Mouse (Mus musculus): Measurements from ENCODE around the gene Mthfd1. TPM values are rescaled to one million over a fixed set of nuclear protein-coding genes. Genes with fewer than 3 reads are reported as not detected.

Mthfd1 gene
- polyA plus RNA-seq, 1 experiment, result 20.9 TPM

- no peaks in the 10 kb centered on the region for H3K27me3 ChIP-seq (ENCODE audit: control insufficient read depth, insufficient read depth, low read length)
- WGBS, result 14% methylated on average over 17 of the region's 17 CpGs
- DNase-seq, result peak; percentile 23
- H3K4me3 ChIP-seq (ENCODE audit: control insufficient read depth, insufficient read depth, low read length), result peak overlapping the region; percentile 58
- no peak overlapping the region for H3K27ac ChIP-seq (ENCODE audit: control insufficient read depth, insufficient read depth, low read length)
- H3K36me3 ChIP-seq (ENCODE audit: control insufficient read depth, insufficient read depth, low read length), result no peaks in the 10 kb centered on the region
- peaks cover 11% of the 10 kb centered on the region for H3K4me1 ChIP-seq (replicated peaks; ENCODE audit: control insufficient read depth, insufficient read depth, low read length)
- TF ChIP-seq POLR2A (IDR thresholded peaks at IDR 0.05; ENCODE audit: control insufficient read depth, extremely low read depth, insufficient read depth, low read length, poor library complexity), result no peak
- TF ChIP-seq CTCF (IDR thresholded peaks at IDR 0.05; ENCODE audit: borderline replicate concordance, control insufficient read depth, extremely low read depth, insufficient read depth, low read length, poor library complexity), result no peak
Observed at GRCm38 (mm10) chr12:76256114-76256843, 1.2 kb downstream of the Mthfd1 start.

GRCm38 (mm10) chr12:76260673-76261072, 5.6 kb downstream of the Mthfd1 start:
- no peak for TF ChIP-seq POLR2A (IDR thresholded peaks at IDR 0.05; ENCODE audit: control insufficient read depth, extremely low read depth, insufficient read depth, low read length, poor library complexity)
- TF ChIP-seq CTCF (IDR thresholded peaks at IDR 0.05; ENCODE audit: borderline replicate concordance, control insufficient read depth, extremely low read depth, insufficient read depth, low read length, poor library complexity), result no peak
- Histone ChIP-seq H3K4me3 (ENCODE audit: control insufficient read depth, insufficient read depth, low read length) (no peak overlapping the region), H3K36me3 (ENCODE audit: control insufficient read depth, insufficient read depth, low read length) (no peaks in the 10 kb centered on the region), H3K27ac (ENCODE audit: control insufficient read depth, insufficient read depth, low read length) (no peak overlapping the region), H3K27me3 (ENCODE audit: control insufficient read depth, insufficient read depth, low read length) (no peaks in the 10 kb centered on the region), H3K4me1 (replicated peaks; ENCODE audit: control insufficient read depth, insufficient read depth, low read length) (peaks cover 7% of the 10 kb centered on the region)
- DNase-seq, result no peak
- WGBS, result 95% methylated on average over 3 of the region's 3 CpGs

GRCm38 (mm10) chr12:76261556-76261955, 6.5 kb downstream of the Mthfd1 start:
- Histone ChIP-seq H3K27me3 (ENCODE audit: control insufficient read depth, insufficient read depth, low read length) (no peaks in the 10 kb centered on the region), H3K27ac (ENCODE audit: control insufficient read depth, insufficient read depth, low read length) (no peak overlapping the region), H3K36me3 (ENCODE audit: control insufficient read depth, insufficient read depth, low read length) (no peaks in the 10 kb centered on the region), H3K4me1 (replicated peaks; ENCODE audit: control insufficient read depth, insufficient read depth, low read length) (no peaks in the 10 kb centered on the region), H3K4me3 (ENCODE audit: control insufficient read depth, insufficient read depth, low read length) (no peak overlapping the region)
- TF ChIP-seq POLR2A (IDR thresholded peaks at IDR 0.05; ENCODE audit: control insufficient read depth, extremely low read depth, insufficient read depth, low read length, poor library complexity) (no peak), CTCF (IDR thresholded peaks at IDR 0.05; ENCODE audit: borderline replicate concordance, control insufficient read depth, extremely low read depth, insufficient read depth, low read length, poor library complexity) (no peak)
- DNase-seq, result no peak
- WGBS, result over 99% methylated on average over 4 of the region's 4 CpGs

- Histone ChIP-seq H3K27me3 (ENCODE audit: control insufficient read depth, insufficient read depth, low read length) (no peaks in the 10 kb centered on the region), H3K4me3 (ENCODE audit: control insufficient read depth, insufficient read depth, low read length) (no peak overlapping the region), H3K27ac (ENCODE audit: control insufficient read depth, insufficient read depth, low read length) (no peak overlapping the region), H3K36me3 (ENCODE audit: control insufficient read depth, insufficient read depth, low read length) (no peaks in the 10 kb centered on the region), H3K4me1 (replicated peaks; ENCODE audit: control insufficient read depth, insufficient read depth, low read length) (no peaks in the 10 kb centered on the region)
- WGBS, result 98% methylated on average over 4 of the region's 4 CpGs
- DNase-seq, result no peak
- no peak for TF ChIP-seq CTCF (IDR thresholded peaks at IDR 0.05; ENCODE audit: borderline replicate concordance, control insufficient read depth, extremely low read depth, insufficient read depth, low read length, poor library complexity)
- TF ChIP-seq POLR2A (IDR thresholded peaks at IDR 0.05; ENCODE audit: control insufficient read depth, extremely low read depth, insufficient read depth, low read length, poor library complexity), result no peak
Observed at GRCm38 (mm10) chr12:76262918-76263317, 7.8 kb downstream of the Mthfd1 start.

DNA sequence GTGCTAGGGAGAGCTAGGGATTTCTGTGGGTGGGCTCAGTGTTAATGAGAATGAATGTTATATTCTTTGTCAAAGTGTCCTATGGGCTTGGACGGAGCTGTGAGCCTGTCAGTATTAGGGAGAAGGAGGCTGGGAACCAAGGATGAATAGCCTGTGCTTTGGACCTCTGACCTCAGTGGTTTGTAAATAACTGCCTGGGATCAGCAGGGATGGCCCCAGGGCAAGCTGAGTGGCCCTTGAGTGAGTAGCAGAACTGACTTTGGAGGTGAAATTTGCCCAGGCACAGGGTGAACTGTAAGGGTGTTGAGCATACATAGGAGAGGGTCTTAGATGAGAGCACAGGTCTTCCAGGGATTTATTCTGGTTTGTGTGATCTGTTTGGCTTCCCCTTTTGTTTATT, 8.8 kb downstream of the Mthfd1 start:
- Histone ChIP-seq H3K36me3 (ENCODE audit: control insufficient read depth, insufficient read depth, low read length) (no peaks in the 10 kb centered on the region), H3K4me3 (ENCODE audit: control insufficient read depth, insufficient read depth, low read length) (no peak overlapping the region), H3K4me1 (replicated peaks; ENCODE audit: control insufficient read depth, insufficient read depth, low read length) (no peaks in the 10 kb centered on the region), H3K27ac (ENCODE audit: control insufficient read depth, insufficient read depth, low read length) (no peak overlapping the region), H3K27me3 (ENCODE audit: control insufficient read depth, insufficient read depth, low read length) (no peaks in the 10 kb centered on the region)
- TF ChIP-seq POLR2A (IDR thresholded peaks at IDR 0.05; ENCODE audit: control insufficient read depth, extremely low read depth, insufficient read depth, low read length, poor library complexity) (no peak), CTCF (IDR thresholded peaks at IDR 0.05; ENCODE audit: borderline replicate concordance, control insufficient read depth, extremely low read depth, insufficient read depth, low read length, poor library complexity) (no peak)
- no peak for DNase-seq
- 100% methylated on average over 1 of the region's 1 CpGs for WGBS

- no peak for TF ChIP-seq POLR2A (IDR thresholded peaks at IDR 0.05; ENCODE audit: control insufficient read depth, extremely low read depth, insufficient read depth, low read length, poor library complexity)
- no peak for TF ChIP-seq CTCF (IDR thresholded peaks at IDR 0.05; ENCODE audit: borderline replicate concordance, control insufficient read depth, extremely low read depth, insufficient read depth, low read length, poor library complexity)
- no peaks in the 10 kb centered on the region for H3K36me3 ChIP-seq (ENCODE audit: control insufficient read depth, insufficient read depth, low read length)
- H3K4me3 ChIP-seq (ENCODE audit: control insufficient read depth, insufficient read depth, low read length), result no peak overlapping the region
- no peak for DNase-seq
- 95% methylated on average over 9 of the region's 9 CpGs for WGBS
- no peaks in the 10 kb centered on the region for H3K4me1 ChIP-seq (replicated peaks; ENCODE audit: control insufficient read depth, insufficient read depth, low read length)
- H3K27me3 ChIP-seq (ENCODE audit: control insufficient read depth, insufficient read depth, low read length), result no peaks in the 10 kb centered on the region
- H3K27ac ChIP-seq (ENCODE audit: control insufficient read depth, insufficient read depth, low read length), result no peak overlapping the region
Observed at GRCm38 (mm10) chr12:76264325-76264965, 9.3 kb downstream of the Mthfd1 start.
